Mouse (Mus musculus) R1 (cell line): ENCODE data around the gene Fgfr1op.

ENCODE experiments used
- DNase-seq: peaks from one replicate; pipeline ENCODE4 v3.0.0-alpha.2; 2018; ENCODE audit warnings: low read depth, low spot score

Gene Fgfr1op

GRCm38 (mm10) chr17:8225746-8226145, 60.4 kb downstream of the Fgfr1op start:
- no peak for DNase-seq

- DNase-seq: peak; percentile 12
Measured at GRCm38 (mm10) chr17:8228622-8229021, 63.3 kb downstream of the Fgfr1op start.

GRCm38 (mm10) chr17:8229607-8230006, 64.3 kb downstream of the Fgfr1op start:
- no peak for DNase-seq

GRCm38 (mm10) chr17:8232089-8232488, 66.8 kb downstream of the Fgfr1op start:
- DNase-seq: no peak

- DNase-seq: no peak
Measured at GRCm38 (mm10) chr17:8233618-8234214, 68.4 kb downstream of the Fgfr1op start.

- DNase-seq: no peak
Measured at GRCm38 (mm10) chr17:8234537-8234936, 69.2 kb downstream of the Fgfr1op start.

GRCm38 (mm10) chr17:8235743-8236142, 70.4 kb downstream of the Fgfr1op start, which contains the start of gene Ccr6:
Ccr6 (plus strand) TSS chr17:8236043.
- no peak for DNase-seq

- no peak for DNase-seq
Measured at GRCm38 (mm10) chr17:8238012-8238710, 72.9 kb downstream of the Fgfr1op start.

- DNase-seq: no peak
Measured at GRCm38 (mm10) chr17:8239561-8239960, 74.3 kb downstream of the Fgfr1op start.

GRCm38 (mm10) chr17:8240517-8240916, 75.2 kb downstream of the Fgfr1op start:
- no peak for DNase-seq

- DNase-seq: no peak
Measured at GRCm38 (mm10) chr17:8241645-8242044, 76.3 kb downstream of the Fgfr1op start.

GRCm38 (mm10) chr17:8242186-8242585, 76.9 kb downstream of the Fgfr1op start:
- DNase-seq: no peak

- peak; percentile 17 for DNase-seq
Measured at GRCm38 (mm10) chr17:8244124-8244523, 78.8 kb downstream of the Fgfr1op start.

- DNase-seq: no peak
Measured at GRCm38 (mm10) chr17:8246102-8246754, 80.9 kb downstream of the Fgfr1op start.
